Mouse (Mus musculus): ENCODE measurements around the gene Rspo1.

GRCm38 (mm10) chr4:124971094-124971493 lies 15.1 kb upstream of the Rspo1 start:
- TF ChIP-seq CTCF (IDR thresholded peaks at IDR 0.05; ENCODE audit: control insufficient read depth, insufficient read depth, low read length) (no peak), POLR2A (IDR thresholded peaks at IDR 0.05; ENCODE audit: borderline replicate concordance, control insufficient read depth, low read depth, low read length) (no peak)
